Mouse (Mus musculus) ES-Bruce4 (cell line): Measurements from ENCODE around the gene Hcn2.
"Not testable (repeated sequence)": the region's sequence is repeated elsewhere in the genome, so short reads cannot be mapped to it uniquely, and the experiment has no call there.

Source experiments
- CTCF ChIP-seq: IDR thresholded peaks from one replicate; pipeline ENCODE4 v1.8.1; 2011; ENCODE audit warnings: low read depth, low read length
- EP300 ChIP-seq: IDR thresholded peaks from 2 replicates; pipeline ENCODE4 v1.6.1; 2011; ENCODE audit warnings: low read depth, low read length; ENCODE audit not compliant: insufficient read depth
- POLR2A ChIP-seq: IDR thresholded peaks from one replicate; pipeline ENCODE4 v1.8.1; 2011; ENCODE audit warnings: low read length; ENCODE audit not compliant: insufficient read depth

- TF ChIP-seq POLR2A, CTCF, EP300: not testable (repeated sequence)
Measured at GRCm38 (mm10) chr10:79759675-79760074, 43.2 kb downstream of the Hcn2 start.
